Mouse (Mus musculus) effector memory CD4-positive, alpha-beta T cell, adult 7 months (primary cell): ENCODE results near the gene Mesp1. TPM values are rescaled to one million over a fixed set of nuclear protein-coding genes. Genes with fewer than 3 reads are reported as not detected.

Experiments
- polyA plus RNA-seq: library from polyadenylated mRNA; unstranded; fragments of 100-300 nt; shearing (Covaris generic); gene quantifications from one replicate; pipeline ENCODE4 v1.2.1, GENCODE M21; 2017

The Mesp1 gene
- 0.69 TPM for polyA plus RNA-seq

DNA sequence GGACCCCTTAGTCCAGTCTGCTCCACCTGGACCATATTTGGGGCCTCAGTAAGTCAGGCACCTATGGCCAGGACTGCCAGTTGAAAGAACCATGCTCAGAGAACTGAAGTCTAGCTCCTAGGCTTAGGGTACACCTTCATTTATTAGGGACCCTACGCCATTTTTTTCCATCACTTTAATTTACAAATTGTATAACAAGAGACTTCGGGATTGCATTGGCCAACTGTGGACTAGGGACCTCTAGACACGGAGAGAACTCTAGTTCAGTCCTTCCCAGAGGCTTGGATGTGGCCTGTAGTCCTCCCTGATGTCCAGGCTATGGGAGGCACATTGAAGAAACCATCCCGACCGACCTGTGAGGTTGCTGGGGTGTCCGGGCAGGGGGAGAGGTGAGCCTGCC is at the start of gene Mesp1:
Mesp1 (minus strand) TSS at position 101 of the 400 bp plus-strand sequence.

GRCm38 (mm10) chr7:79810611-79811506 is 17.3 kb upstream of the Mesp1 start, which contains the start of gene Mesp2:
Mesp2 (plus strand) TSS chr7:79810727.

DNA sequence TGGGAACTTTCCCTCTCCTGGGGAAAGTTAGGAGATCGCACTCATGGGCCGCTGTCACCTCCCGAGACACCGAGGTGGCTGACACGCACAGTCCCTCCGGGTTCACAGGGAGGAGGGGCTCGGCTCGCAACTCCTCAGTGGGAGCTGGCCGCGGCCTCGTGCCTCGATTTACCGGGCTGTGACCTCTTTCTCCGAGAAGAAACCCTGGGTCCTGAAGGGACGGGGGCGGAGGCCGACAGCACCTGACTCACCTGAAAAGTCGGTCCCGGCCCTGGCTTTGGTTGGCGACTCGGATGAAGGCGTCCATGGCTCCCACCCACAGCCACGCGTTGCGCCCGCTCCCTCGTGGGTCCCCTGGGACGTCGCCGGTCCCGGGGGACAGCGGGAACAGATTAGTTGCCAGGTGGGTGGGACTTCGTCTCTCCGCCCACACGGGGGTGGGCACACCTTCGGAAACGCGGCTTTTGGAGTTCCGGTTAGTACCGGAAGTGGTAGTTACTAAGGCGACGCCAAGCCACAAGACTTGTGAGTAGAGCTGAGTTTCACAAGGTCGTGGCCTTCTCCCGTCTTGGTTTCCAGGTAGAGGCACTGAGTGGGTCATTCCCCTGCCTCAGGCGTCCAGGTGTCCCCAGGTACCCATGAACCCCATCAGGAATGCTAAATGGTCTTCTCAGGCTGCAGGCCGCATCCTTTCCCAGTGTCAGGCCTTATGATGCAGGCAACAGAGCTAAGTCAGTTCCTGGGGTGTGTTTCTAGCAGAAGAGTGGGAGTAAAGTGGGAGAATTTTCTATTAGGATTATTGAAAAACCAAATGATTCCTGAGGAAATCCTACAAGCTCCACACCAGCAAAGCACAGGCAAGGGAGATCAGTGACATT is 50.7 kb downstream of the Mesp1 start, which contains the start of the genes Pex11a and Wdr93:
Pex11a (minus strand) TSS at position 473 of the 878 bp plus-strand sequence.
Wdr93 (plus strand) TSS at position 505 of the 878 bp plus-strand sequence.

Other genes with a start within 250 kb of the Mesp1 start
- gene Rhcg, start 176.1 kb downstream of the Mesp1 start, polyA plus RNA-seq = not detected
- gene Ticrr, start 133.6 kb downstream of the Mesp1 start, polyA plus RNA-seq = 0.57 TPM
- 0.45 TPM for gene Kif7, start 78.1 kb downstream of the Mesp1 start, polyA plus RNA-seq
- 0.13 TPM for gene Plin1, start 60.9 kb downstream of the Mesp1 start, polyA plus RNA-seq
- gene Pex11a, start 50.7 kb downstream of the Mesp1 start, polyA plus RNA-seq = 2.4 TPM
- gene Wdr93, start 50.6 kb downstream of the Mesp1 start, polyA plus RNA-seq = not detected
- 0.51 TPM for gene Mesp2, start 16.9 kb upstream of the Mesp1 start, polyA plus RNA-seq
- 1.8 TPM for gene Anpep, start 67.3 kb upstream of the Mesp1 start, polyA plus RNA-seq
- 13.7 TPM for gene Ap3s2, start 126.9 kb upstream of the Mesp1 start, polyA plus RNA-seq
- 0.50 TPM for gene Arpin, start 141.6 kb upstream of the Mesp1 start, polyA plus RNA-seq
- 11.4 TPM for gene Zfp710, start 231.0 kb upstream of the Mesp1 start, polyA plus RNA-seq